Mouse (Mus musculus): ENCODE data around the gene Tjp1. TPM values are rescaled to one million over a fixed set of nuclear protein-coding genes. Genes with fewer than 3 reads are reported as not detected.

Gene Tjp1
- total RNA-seq, 1 experiment, result 39.3 TPM

GRCm38 (mm10) chr7:65375621-65376020, 152.0 kb downstream of the Tjp1 start:
- H3K4me1 ChIP-seq (ENCODE audit: control insufficient read depth in 2 of 2, insufficient read depth in 2 of 2, low read length in 2 of 2, poor library complexity in 1 of 2), result no peaks in the 10 kb centered on the region
- H3K9me3 ChIP-seq (ENCODE audit: control insufficient read depth, insufficient read depth, low read depth, low read length), result no peaks in the 10 kb centered on the region
- H3K4me3 ChIP-seq (ENCODE audit: insufficient read depth in 1 of 2, low read depth in 1 of 2, low read length in 2 of 2, poor library complexity in 1 of 2, severe bottlenecking in 1 of 2), result no peak overlapping the region
- TF ChIP-seq ZNF384 (IDR thresholded peaks at IDR 0.05; ENCODE audit: low read depth, low read length) (no peak), ZC3H11A (IDR thresholded peaks at IDR 0.05; ENCODE audit: borderline replicate concordance, low read depth, low read length) (no peak), MAFK (IDR thresholded peaks at IDR 0.05; ENCODE audit: insufficient read depth, low read depth, low read length) (no peak), HCFC1 (IDR thresholded peaks at IDR 0.05; ENCODE audit: borderline replicate concordance, insufficient read depth, low read length) (no peak), CHD2 (IDR thresholded peaks at IDR 0.05; ENCODE audit: low read depth, low read length) (no peak)
- no peak for DNase-seq (ENCODE audit: low read depth, low spot score)
- H3K27ac ChIP-seq (ENCODE audit: insufficient read depth, low read depth, low read length, poor library complexity, severe bottlenecking), result no peak overlapping the region
- no peaks in the 10 kb centered on the region for H3K36me3 ChIP-seq (ENCODE audit: control insufficient read depth, insufficient read depth, low read length, poor library complexity, severe bottlenecking)
- H3K9ac ChIP-seq (ENCODE audit: insufficient read depth, low read depth, low read length, poor library complexity, severe bottlenecking), result no peak overlapping the region
- in situ Hi-C loops (cut with MboI; ENCODE audit: low sequenced_read_pairs in 2 of 2, unreplicated experiment in 2 of 2), result no loop called here

GRCm38 (mm10) chr7:65375176-65375575, 152.4 kb downstream of the Tjp1 start:
- no peak for DNase-seq (ENCODE audit: low read depth, low spot score)
- in situ Hi-C loops (cut with MboI; ENCODE audit: low sequenced_read_pairs in 2 of 2, unreplicated experiment in 2 of 2), result no loop called here
- H3K27ac ChIP-seq (ENCODE audit: insufficient read depth, low read depth, low read length, poor library complexity, severe bottlenecking), result no peak overlapping the region
- H3K4me3 ChIP-seq (ENCODE audit: insufficient read depth in 1 of 2, low read depth in 1 of 2, low read length in 2 of 2, poor library complexity in 1 of 2, severe bottlenecking in 1 of 2), result no peak overlapping the region
- no peaks in the 10 kb centered on the region for H3K9me3 ChIP-seq (ENCODE audit: control insufficient read depth, insufficient read depth, low read depth, low read length)
- no peaks in the 10 kb centered on the region for H3K4me1 ChIP-seq (ENCODE audit: control insufficient read depth in 2 of 2, insufficient read depth in 2 of 2, low read length in 2 of 2, poor library complexity in 1 of 2)
- no peak overlapping the region for H3K9ac ChIP-seq (ENCODE audit: insufficient read depth, low read depth, low read length, poor library complexity, severe bottlenecking)
- TF ChIP-seq HCFC1 (IDR thresholded peaks at IDR 0.05; ENCODE audit: borderline replicate concordance, insufficient read depth, low read length), result no peak
- TF ChIP-seq ZNF384 (IDR thresholded peaks at IDR 0.05; ENCODE audit: low read depth, low read length), result no peak
- no peak for TF ChIP-seq MAFK (IDR thresholded peaks at IDR 0.05; ENCODE audit: insufficient read depth, low read depth, low read length)
- TF ChIP-seq ZC3H11A (IDR thresholded peaks at IDR 0.05; ENCODE audit: borderline replicate concordance, low read depth, low read length), result no peak
- TF ChIP-seq CHD2 (IDR thresholded peaks at IDR 0.05; ENCODE audit: low read depth, low read length), result no peak
- no peaks in the 10 kb centered on the region for H3K36me3 ChIP-seq (ENCODE audit: control insufficient read depth, insufficient read depth, low read length, poor library complexity, severe bottlenecking)

- DNase-seq (ENCODE audit: low read depth, low spot score), result no peak
- in situ Hi-C loops (cut with MboI; ENCODE audit: low sequenced_read_pairs in 2 of 2, unreplicated experiment in 2 of 2), result no loop called here
- Histone ChIP-seq H3K9me3 (ENCODE audit: control insufficient read depth, insufficient read depth, low read depth, low read length) (no peaks in the 10 kb centered on the region), H3K9ac (ENCODE audit: insufficient read depth, low read depth, low read length, poor library complexity, severe bottlenecking) (no peak overlapping the region), H3K27ac (ENCODE audit: insufficient read depth, low read depth, low read length, poor library complexity, severe bottlenecking) (no peak overlapping the region), H3K36me3 (ENCODE audit: control insufficient read depth, insufficient read depth, low read length, poor library complexity, severe bottlenecking) (no peaks in the 10 kb centered on the region), H3K4me3 (ENCODE audit: insufficient read depth in 1 of 2, low read depth in 1 of 2, low read length in 2 of 2, poor library complexity in 1 of 2, severe bottlenecking in 1 of 2) (no peak overlapping the region), H3K4me1 (ENCODE audit: control insufficient read depth in 2 of 2, insufficient read depth in 2 of 2, low read length in 2 of 2, poor library complexity in 1 of 2) (peaks cover 0 to 2% of the 10 kb centered on the region in 2 experiments; a peak in 1 of 4 replicates)
- no peak for TF ChIP-seq ZNF384 (IDR thresholded peaks at IDR 0.05; ENCODE audit: low read depth, low read length)
- TF ChIP-seq ZC3H11A (IDR thresholded peaks at IDR 0.05; ENCODE audit: borderline replicate concordance, low read depth, low read length), result no peak
- no peak for TF ChIP-seq HCFC1 (IDR thresholded peaks at IDR 0.05; ENCODE audit: borderline replicate concordance, insufficient read depth, low read length)
- no peak for TF ChIP-seq MAFK (IDR thresholded peaks at IDR 0.05; ENCODE audit: insufficient read depth, low read depth, low read length)
- TF ChIP-seq CHD2 (IDR thresholded peaks at IDR 0.05; ENCODE audit: low read depth, low read length), result no peak
Observed at GRCm38 (mm10) chr7:65373336-65373735, 154.2 kb downstream of the Tjp1 start.

GRCm38 (mm10) chr7:65371765-65372164, 155.8 kb downstream of the Tjp1 start:
- Histone ChIP-seq H3K4me1 (ENCODE audit: control insufficient read depth in 2 of 2, insufficient read depth in 2 of 2, low read length in 2 of 2, poor library complexity in 1 of 2) (peaks cover 0 to 2% of the 10 kb centered on the region in 2 experiments; a peak in 1 of 4 replicates), H3K9me3 (ENCODE audit: control insufficient read depth, insufficient read depth, low read depth, low read length) (no peaks in the 10 kb centered on the region), H3K4me3 (ENCODE audit: insufficient read depth in 1 of 2, low read depth in 1 of 2, low read length in 2 of 2, poor library complexity in 1 of 2, severe bottlenecking in 1 of 2) (peak overlapping the region in 1 of 2 experiments; percentile 91; a peak in 1 of 4 replicates), H3K27ac (ENCODE audit: insufficient read depth, low read depth, low read length, poor library complexity, severe bottlenecking) (no peak overlapping the region), H3K9ac (ENCODE audit: insufficient read depth, low read depth, low read length, poor library complexity, severe bottlenecking) (peak overlapping the region; percentile 76; the same call in 1 of the 2 replicates), H3K36me3 (ENCODE audit: control insufficient read depth, insufficient read depth, low read length, poor library complexity, severe bottlenecking) (no peaks in the 10 kb centered on the region)
- in situ Hi-C loops (cut with MboI; ENCODE audit: low sequenced_read_pairs in 2 of 2, unreplicated experiment in 2 of 2), result no loop called here
- TF ChIP-seq CHD2 (IDR thresholded peaks at IDR 0.05; ENCODE audit: low read depth, low read length), result no peak
- TF ChIP-seq ZNF384 (IDR thresholded peaks at IDR 0.05; ENCODE audit: low read depth, low read length), result peak; percentile 93
- DNase-seq (ENCODE audit: low read depth, low spot score), result no peak

All from ES-E14 (cell line).